Mouse (Mus musculus): ENCODE measurements around the gene Ctdnep1.

Gene Ctdnep1

DNA sequence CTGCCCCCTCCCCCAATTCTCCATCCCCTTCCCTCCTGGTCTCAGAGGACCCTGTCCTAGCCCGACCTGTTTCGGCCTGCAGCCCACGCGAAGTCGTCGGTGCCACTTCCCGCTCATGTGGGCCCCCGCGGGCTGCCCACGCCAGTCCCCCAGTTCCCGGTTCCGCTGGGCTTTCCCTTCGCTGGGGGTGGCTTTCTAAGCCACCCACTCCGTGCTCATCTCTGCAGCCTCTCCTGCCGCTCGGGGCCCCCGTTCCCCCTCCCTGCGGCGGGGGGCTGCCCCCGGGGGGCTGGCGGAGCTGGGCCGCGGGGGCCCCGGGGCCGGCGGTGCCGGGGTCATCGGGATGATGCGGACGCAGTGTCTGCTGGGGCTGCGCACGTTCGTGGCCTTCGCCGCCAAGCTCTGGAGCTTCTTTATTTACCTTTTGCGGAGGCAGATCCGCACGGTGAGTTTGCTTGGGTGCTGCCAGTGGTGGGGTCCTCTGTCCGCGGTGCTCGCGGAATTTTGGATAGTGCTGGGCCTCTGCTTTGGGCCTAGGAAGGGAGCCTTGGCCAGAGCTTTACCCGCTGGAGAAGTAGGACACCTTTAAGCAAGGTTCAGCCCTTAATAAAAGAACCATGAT is at the start of gene Ctdnep1:
Gene Ctdnep1 (plus strand): TSS at position 16 of the 622 bp plus-strand sequence.
- under 1% methylated on average over 38 of the region's 43 CpGs for WGBS

DNA sequence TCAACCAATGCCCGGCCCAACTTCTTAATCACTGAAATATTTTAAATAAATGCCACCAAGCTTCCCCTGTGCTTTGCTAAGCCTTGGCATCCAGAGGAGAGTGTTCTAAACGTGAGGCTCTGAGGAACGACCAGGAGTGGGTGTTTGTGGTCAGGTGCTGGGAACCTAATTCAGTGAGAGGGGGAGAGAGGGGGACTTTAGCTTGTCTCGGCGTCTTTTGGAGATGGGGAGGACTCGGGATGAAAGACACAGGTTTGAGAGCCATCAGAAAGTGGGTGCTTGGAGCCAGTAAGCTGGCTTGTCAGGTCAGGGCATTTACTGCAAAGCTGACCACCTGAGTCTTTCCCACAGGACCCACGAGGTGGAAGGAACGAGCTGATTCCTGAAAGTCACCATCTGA is 49.2 kb upstream of the Ctdnep1 start:
- 73% methylated on average over 8 of the region's 8 CpGs for WGBS

DNA sequence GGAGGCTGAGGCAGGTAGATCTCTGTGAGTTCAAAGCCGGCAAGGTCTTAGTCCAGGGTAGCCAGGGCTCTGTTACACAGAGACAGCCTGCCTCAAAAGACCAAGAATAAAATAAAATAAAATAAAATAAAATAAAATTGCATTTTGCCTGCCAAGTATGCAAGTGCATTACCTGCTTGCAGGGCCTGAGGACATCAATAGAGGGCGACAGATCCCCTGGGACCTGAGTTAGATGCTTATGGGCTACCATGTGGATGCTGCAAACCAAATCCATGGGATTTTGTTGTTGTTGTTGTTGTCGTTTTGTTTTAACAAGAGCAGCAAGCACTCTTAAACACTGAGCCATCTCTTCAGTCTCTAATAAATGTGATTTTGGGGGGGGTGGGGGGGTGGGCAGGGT is 48.7 kb upstream of the Ctdnep1 start:
- 36% methylated on average over 3 of the region's 3 CpGs for WGBS

DNA sequence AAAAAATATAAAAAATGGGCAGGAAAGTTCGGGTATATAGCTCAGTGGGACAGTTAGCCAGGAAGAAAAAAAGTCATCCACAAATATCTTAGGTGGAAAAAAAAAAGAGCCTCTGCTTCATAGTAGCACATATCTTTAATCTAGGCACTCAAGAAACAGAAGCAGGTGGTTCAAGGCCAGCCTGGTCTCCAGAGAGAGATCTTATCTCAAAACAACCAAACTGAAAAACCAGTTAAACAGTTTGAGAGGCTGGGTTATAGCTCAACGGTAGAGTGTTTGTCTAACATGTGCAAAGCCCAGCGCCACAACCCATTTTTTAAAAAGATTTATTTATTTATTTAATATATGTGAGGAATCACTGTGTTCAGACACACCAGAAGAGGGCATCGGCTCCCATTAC is 47.9 kb upstream of the Ctdnep1 start:
- 67% methylated on average over 4 of the region's 4 CpGs for WGBS

DNA sequence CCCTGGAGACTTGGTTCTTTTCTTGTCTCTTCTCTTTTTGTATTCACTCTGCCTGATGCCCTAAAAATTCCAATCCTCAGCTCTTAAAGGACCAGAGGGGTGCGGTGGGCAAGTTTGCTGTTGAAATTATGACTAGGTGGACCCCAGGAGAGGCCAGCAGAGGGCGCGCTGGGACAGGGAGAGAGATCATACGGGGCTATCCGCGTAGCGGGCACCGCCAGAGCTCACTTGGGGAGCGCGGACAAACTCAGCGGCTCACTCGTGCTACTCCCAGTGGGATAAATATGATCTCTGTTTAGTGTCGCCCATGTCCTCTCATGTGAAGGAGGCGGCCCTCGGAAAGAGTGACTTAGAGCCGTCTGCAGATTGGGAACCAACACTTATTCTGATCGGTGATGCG is 46.8 kb upstream of the Ctdnep1 start:
- under 1% methylated on average over 18 of the region's 18 CpGs for WGBS

DNA sequence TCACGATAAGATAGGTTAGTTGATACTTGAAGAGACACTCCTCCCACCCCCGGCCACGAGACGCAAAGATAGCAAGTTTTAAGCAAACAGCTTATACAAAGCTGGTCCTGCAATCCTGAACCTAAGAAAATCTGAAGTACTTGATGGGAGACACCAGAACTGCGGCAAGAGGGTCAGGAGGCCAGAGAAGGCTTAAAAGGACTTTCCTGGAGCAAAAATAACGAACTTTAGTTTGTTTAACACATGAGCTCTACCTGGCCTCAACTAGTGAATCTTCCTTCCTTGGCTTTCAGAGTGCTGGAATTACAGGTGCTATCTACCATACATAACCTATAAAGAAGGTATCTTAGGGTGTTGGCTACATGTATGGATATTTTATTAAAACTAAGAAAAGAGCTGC is 46.3 kb upstream of the Ctdnep1 start:
- whole genome bisulfite sequencing = 18% methylated on average over 6 of the region's 6 CpGs

DNA sequence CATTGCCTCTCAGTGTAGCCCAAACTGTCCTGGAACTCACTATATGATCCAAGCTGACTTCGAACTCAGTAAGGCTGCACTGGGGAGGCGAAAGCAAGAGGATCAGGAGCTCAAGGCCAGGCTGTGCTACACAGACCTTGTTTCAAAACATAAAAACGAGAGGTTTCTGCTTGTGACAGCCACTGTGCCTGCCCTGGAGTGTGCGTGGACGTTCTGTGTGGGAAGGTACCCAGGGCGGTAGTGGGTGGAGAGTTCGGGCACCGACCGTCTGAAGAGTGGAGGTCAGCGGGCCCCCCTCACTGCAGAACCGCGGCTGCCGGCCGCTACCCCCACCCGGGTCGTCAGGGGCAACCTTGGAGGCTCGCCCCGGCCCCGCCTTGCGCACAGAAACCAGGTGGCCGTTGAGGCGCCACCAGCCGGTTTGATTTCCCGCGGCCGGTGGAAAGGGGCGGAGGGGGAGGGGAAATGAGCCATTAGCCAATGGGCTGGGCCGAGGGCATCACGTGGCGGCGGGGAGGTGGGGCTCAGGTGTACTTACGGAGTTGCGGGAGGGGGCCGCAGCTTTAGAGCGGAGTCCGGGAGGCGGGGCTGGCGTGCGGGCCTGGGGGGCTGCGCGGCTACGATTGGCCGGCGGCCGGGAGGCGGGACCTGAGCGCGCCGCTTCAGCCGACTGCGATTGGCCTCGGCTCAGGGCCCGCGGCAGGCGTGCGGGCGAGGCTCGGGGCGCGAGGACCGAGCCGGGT is 45.6 kb upstream of the Ctdnep1 start, which contains the start of gene Ybx2:
Gene Ybx2 (plus strand): TSS at position 660 of the 743 bp plus-strand sequence.
- WGBS = 2% methylated on average over 62 of the region's 62 CpGs

DNA sequence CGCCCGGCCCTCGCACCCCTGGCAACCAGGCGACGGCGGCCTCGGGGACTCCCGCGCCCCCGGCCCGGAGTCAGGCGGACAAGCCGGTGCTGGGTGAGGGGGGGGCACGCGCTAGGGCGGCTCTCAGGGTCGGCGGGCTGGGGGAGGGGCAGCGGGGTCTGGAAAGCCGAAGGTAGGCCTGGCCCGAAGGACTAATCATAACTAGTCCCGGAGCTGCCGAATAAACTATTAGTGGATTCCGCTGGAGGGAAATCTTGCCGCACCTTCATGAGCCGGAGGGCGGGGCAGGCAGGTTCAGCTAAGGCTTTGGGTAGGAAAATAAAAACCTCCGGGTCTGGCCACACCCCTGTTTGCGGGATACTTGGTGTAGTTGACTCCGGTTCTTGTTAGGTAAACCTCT is 44.8 kb upstream of the Ctdnep1 start:
- whole genome bisulfite sequencing = 3% methylated on average over 27 of the region's 30 CpGs

DNA sequence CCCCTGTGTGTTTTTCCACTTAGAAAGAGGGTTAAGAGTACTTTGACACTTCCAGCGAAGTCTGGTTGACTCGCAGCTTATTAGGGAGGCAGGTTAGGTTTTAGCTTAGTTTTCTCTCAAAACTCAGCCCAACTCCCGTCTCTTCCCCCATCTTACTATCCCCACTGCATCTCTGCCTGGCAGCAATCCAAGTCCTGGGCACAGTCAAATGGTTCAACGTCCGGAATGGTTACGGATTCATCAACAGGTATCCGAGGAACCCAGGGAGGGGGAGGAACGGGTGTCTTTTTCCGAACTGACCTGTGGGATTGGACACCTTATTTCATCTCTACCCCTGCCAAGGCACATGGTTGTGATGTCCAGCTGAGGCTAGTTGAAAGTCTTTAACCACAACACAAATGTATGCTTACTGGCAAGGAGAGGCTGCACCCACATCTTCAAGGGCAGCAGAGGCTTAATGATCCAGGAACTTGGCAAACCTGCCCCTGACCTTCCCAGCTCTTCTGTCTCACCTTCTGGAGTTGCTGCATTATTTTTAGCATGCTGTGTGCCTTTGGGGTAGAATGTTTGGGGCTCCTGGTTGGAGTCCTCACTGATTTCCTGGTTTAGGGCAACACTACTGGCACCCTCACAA is 44.1 kb upstream of the Ctdnep1 start:
- 39% methylated on average over 9 of the region's 9 CpGs for WGBS

DNA sequence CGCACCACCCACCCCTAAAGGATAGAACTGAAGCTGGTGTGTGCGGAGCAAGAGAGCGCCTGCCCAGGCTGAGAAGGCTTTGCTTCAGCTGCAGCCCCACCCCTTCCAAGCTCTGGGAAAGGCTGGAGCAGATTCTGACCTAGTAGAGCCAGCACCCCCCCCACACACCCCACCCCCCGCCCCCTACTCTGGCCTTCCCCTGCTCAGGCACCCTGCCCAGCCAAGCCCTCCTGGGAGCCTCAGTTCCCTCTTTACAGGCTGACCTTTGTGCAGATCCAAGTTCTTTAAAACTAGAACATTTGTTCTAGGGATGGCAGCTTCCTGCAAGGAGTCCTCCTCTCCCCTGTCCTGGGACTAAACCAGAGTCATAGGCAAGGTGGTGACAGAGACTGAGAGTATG is 43.6 kb upstream of the Ctdnep1 start:
- WGBS = 36% methylated on average over 4 of the region's 4 CpGs

DNA sequence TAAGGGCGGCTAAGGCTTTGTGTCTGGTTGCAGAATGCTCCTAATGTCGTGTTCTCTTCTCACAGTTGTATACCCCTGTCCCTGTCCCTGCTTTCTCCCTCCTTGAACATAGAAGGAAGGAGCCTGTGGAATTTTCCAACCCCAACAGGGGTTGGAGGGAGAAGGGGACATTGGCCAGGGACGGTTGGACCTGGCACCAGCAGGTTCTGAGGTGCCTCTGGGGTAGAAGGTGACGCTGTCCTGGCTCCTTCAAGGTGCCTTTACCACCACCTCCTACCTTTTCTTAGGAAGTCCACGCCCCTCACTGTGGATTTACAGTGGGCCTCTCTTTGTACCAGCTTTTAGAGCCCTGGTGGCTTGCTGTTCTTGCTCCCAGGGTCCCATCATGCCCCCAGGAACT is 43.1 kb upstream of the Ctdnep1 start:
- WGBS = 84% methylated on average over 5 of the region's 5 CpGs

DNA sequence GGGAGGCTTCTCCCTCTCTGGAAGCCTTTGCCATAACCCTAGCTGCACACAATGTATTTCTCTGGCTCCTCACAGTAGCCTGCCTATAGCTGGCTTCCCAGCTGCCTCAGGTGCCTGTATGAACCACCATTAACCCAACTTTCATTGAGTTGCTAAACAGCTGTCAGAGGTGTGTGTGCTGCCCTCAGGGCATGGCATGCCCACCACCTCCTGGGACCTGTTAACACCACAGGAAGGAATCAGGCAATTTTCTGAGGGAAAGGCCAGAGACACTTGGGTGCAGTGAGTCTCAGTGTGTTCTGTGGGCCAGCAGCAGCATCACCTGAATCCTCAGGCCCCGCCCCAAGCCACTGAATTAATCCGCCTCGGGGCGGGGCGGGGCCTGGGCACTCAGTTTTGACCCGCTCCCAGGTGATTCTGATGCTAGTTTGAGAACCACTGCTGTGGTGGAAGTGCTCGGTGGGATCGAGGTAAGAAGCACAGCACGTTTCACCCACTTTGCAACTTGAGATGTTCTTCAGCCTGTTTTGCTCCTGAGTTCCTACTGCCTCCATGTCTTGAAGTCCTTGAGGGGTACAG is 42.5 kb upstream of the Ctdnep1 start:
- WGBS = 58% methylated on average over 9 of the region's 9 CpGs

DNA sequence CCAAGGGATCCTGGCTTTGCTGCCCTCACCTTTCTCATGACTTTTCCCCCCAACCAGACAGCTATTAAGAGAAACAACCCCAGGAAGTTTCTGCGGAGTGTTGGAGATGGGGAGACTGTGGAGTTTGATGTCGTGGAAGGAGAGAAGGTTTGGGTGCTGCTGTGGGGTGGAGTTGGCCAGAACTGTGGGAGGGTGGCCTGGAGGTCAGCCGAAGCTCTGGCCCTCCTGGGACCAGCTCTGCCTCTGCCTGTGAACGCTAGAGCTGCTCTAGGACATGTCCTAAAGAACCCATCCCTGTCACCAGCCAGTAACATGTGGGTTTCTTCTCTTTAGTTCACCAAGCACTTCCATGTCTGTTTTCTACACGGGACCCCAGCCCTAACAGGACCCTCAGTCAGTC is 41.8 kb upstream of the Ctdnep1 start:
- WGBS = 77% methylated on average over 5 of the region's 5 CpGs

DNA sequence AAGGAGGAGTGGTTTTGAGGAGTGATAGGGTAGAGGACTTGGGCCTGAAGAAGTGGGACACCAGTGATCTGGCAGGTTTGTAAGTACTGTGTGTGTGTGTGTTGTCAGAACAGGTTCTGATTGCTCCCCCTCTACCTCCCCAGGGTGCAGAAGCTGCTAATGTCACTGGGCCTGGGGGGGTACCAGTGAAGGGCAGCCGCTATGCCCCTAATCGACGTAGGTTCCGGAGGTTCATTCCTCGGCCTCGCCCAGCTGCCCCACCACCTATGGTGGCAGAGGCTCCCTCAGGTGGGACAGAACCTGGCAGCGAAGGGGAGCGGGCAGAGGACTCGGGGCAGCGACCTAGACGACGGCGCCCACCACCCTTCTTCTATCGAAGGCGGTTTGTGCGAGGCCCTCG is 41.2 kb upstream of the Ctdnep1 start:
- WGBS = 94% methylated on average over 17 of the region's 17 CpGs

DNA sequence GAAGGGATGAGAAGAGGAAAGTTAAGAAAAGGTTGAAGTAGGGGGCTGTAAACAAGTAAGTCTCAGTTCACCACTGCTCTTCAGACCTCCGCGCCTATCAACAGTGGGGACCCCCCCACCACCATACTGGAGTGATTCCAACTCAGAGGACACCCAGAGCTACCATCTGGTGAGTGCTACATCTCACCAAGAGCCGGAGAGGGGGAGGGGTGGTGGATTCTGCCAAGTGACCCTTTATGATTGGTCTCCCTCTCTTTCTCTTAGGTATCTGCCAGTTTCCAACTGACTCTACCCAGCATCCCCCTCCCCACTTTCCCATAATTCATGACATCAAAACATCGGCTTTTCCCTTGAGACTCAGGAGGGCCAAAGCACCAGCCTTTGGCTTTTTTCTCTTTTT is 40.0 kb upstream of the Ctdnep1 start:
- WGBS = 86% methylated on average over 4 of the region's 4 CpGs

DNA sequence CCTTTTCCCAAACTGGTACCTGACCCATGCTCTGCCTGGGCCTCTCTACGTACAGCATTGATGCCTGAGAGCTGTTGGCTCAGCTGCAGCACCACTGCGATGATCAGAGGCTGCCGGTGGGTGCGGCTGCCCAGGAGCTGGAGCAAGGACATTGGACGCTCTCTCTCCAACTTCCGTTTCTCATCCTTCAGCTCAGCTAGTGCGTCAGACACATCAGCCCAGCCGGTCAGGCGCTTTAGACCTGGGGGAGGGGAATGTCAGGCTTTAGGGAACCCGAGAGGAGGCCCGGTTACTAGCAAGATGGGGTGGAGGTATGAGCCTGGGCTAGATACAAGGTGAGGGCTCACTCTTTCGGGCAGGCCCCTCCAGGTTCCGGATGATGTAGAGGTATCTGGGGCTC is 35.7 kb upstream of the Ctdnep1 start:
- 89% methylated on average over 13 of the region's 13 CpGs for WGBS

DNA sequence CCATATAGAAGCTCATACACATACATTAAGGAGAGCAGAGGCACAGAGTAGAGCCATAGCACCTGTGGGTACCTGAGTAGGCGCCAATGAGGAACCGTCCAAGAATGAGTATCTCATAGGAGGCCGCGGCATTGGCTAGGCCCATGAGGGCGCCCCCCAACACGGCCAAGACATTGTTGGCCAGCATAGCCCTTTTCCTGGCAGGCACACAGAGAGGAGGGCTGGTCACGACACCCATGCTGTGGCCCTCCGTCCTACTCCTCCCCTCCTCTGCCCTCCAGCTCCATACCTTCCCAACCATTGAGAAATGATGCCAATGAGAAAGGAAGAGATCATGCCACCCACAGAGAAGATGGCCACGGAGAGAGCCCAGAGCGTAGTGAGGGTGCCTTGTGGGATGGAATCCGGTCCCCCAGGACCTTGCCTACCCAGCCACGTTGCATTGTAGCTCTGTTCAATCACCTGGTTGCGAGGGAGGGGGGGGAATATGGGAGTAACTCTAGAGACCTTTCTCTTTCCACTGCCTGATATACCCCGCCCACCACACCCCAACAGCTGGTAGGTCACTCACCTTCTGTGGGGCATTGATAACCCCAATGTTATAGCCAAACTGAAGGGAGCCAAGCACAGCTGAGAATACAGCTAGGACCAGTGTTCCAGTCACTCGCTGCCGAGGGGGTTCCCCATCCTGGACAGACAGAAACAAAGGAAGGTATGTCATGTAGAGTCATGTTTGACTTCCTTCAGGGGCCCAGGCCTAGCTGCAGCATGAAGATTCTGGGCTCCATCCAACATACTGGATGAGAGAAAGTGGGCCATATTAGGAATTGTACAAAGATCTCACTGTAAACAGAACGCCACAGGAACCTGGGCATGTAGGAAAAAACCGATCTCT is 34.7 kb upstream of the Ctdnep1 start:
- WGBS = 91% methylated on average over 18 of the region's 18 CpGs

DNA sequence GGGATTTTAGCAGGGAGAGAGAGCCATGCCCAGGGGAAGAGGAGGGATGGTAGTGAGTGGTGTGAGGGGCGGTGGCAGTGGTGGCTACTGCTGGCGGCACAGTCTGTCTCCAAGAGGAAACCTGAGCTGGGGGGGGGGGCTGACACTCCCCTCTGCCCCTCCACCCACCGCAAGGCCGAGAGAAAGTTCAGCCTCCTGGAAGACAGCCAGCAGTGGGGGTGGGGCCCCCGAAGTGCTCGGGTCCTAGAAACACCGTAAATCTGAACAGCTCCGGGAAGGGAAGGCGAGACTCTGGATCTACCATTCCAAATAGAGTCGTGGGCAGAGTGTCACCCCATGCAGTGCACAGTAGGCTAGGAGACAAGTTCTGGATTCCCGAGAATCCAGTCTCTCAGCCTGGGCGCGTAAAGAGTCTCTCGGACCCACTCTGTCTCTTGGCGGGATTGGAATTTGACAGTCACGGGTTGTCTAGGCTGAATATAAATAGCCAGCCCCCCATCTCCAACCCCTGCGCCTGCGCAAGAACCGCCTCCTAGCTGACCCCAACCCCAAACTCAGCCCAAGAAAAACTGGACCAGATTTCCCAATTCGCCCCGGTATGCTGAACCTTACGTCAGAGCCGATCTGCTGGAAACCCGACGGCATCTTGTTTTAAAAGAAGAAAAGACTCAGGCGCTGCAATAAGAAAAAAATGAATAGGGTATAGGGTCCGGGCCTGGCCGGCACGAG is 33.5 kb upstream of the Ctdnep1 start:
- 10% methylated on average over 29 of the region's 29 CpGs for WGBS

DNA sequence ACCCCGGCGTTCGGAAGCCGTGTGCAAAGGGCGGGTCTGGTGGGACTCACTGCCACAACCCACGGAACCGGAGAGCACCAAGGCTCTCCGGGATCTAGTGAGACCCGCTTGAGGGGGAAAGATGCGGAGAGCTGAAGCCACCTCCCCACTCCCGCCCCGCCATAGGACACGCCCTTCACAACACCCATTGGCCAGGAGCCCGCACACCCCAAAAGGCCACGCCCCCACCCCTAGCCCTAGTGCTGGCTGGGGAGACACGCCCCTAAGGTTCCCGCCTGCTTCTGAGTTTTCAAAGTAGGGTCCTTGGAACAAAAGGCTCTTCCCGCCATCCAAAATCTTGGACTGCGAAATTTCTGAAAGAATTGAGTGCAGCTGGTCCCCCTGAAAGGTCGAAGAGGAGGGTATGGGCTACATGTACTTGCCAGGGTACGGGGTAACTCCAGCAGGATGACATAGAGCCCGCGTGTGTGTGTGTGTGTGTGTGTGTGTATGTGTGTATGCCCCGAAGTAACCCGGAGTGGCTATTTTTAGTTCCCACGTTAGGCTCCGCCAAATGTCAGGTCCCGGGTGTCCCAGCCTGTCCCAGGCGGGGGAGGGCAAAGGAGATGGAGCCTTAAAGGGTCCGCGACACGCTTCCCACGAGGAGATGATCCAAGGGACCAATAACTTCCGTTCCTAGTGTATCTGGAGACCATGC is 32.7 kb upstream of the Ctdnep1 start, which contains the start of gene Slc2a4:
Gene Slc2a4 (minus strand): TSS at position 123 of the 697 bp plus-strand sequence.
- WGBS = 2% methylated on average over 34 of the region's 34 CpGs

DNA sequence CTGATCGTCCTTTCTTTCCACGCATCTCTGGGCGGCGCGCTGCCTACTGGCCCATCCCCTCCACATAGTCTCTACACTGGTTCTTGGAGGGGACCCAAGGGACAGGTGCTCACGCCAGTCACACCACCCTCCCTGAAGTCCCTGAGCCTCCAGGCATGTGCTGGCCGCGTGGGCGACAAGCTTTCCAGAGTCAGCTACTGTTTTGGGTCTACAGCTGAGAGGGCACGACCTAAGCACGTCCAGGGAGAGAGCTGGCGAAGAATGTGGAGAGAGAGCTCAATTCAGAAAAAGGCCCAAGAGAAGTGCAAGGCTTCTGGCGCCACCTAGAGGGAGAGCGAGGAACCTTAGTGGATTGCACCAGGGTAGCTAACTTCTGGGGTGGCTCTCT is 32.2 kb upstream of the Ctdnep1 start:
- WGBS = 0% methylated on average over 14 of the region's 14 CpGs

Data from cerebral cortex, adult 2 months (tissue).